Mouse (Mus musculus): Measurements from ENCODE around the gene Zic2.

DNA sequence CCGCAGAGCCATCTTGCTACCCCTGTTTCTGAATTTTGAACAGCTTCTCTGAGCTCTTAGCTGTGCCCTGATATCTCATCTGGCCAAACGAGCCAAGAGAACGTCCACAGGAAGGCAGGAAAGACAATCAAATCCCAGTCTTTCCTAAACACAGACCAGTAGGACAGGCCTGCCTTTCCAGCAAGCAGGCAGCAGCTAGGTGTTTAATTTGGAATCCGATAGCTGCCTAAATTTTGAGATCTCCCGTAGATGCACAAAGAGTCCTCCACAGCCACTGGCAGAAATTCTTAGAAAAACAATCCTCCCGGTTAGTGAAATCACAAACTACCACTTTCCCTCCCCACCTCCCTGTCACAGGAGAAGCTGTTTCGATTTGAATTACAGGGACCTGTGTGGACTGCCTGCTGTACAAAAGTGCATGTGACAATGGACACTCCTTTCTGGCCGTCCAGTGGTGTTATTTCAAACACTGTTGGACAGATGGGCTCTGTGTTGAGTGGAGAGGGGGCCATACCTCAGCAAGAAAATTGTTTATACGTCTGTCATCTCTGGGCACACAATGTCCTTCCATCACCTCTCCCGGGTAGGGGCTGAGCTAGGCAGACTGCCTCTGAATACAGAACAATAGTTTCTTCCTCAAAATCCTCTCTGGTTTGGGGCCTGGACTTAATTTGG lies 48.6 kb upstream of the Zic2 start:
- no peak for TF ChIP-seq POLR2A (IDR thresholded peaks at IDR 0.05; ENCODE audit: low read depth, low read length)
- TF ChIP-seq CTCF (IDR thresholded peaks at IDR 0.05; ENCODE audit: extremely low read depth, insufficient read depth, insufficient read length, insufficient replicate concordance), result no peak
